Mouse (Mus musculus): ENCODE results near the gene Rap1a. TPM values are rescaled to one million over a fixed set of nuclear protein-coding genes. Genes with fewer than 3 reads are reported as not detected.

The Rap1a gene
- polyA plus RNA-seq (2014; fragmentation: Illumina TruSeq; extraction: RNeasy Lipid Tissue Mini Kit (QIAGEN cat#74804); ENCODE audit: low read depth, low replicate concordance), result 87.1 TPM

DNA sequence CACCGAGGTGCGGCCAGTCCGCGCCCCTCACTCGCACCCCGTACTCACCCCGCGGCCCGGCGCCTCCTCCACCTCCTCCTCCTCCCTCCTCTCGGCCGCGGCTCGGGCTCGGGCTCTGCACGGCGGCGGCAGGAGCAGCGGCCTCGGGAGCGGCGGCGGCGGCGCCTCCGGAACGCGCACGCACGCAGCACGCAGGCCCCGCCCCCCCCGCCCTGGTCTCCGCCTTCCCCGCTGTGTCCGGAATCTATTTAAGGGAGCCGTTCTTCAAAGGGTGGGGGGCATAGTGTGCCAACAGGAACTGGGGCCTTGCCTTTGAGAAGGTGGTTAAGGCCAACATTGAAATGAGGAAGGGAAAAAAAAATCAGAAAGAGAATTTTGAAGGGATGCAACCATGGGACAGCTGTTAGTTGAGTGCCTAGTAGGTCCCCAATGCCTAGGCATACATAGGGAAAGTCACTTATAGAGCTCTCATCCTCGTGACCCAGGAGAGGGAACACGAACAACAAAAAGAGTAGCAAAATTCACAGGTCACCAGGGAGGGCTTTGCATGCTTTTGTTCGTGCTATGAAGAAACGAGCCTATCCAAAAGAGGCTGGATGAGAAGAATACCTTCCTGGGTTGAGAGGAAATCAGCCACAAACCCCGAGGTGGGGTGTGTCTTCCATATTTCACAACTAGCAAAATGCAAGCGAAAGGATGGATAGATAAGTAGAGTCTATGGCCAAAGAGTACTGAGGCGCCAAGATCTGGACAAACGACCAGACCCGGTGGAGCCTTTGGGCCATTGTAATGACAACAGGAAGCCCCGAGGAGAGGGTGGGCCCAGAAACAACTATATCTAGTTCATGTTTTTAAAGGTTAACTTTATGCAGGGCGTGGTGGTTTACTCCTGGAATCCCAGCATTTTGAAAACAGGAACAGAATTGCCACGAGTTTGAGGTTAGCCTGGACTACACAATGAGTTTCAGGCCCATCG lies at the start of gene Rap1a:
Rap1a (minus strand) TSS at position 146 of the 976 bp plus-strand sequence.

DNA sequence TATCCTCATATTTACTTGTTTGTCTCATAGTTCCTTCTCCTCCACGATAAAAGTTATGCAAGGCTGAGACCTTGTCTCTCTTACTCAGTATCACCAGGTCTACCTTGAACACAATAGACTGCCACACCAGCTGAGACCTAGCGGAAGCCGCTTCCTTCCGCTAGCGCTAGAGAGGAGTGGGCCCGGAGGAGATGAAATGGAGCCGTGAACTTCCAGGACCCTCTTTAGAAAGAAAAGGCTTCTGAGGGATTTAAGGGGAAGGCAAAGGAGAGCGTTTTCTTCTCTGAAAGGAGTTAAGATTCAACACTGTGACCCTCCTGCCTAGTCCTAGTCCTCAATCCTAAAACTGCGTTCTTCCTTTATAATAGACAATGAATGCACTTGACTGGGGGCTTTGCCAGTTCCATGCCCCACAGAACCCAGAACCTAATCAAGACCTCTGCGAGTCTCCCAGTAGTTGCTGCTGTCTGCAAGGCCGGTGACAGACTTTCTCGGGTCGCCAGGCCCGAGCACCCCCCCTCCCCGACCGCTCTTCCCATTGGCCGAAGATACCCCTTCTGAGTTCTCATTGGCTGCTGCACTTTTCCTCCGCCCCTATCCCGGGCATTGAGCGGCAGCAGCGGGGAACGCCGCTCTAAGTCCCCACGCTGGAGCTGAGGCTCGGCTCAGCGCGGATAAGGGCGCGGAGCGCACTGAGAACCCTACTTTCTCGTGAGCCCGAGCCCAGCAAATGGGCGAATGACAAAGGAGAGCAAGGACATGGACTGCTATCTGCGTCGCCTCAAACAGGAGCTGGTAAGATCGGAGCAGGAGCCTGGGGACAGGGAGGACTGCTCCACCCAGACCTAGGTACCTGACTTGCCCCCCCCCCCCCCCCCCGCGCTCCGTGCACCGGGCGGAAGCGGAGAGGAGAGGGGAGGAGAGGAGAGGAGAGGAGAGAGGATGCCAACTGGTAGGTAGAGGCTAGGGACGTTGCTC lies 96.8 kb downstream of the Rap1a start, which contains the start of gene Inka2:
Inka2 (plus strand) TSS at position 569 of the 978 bp plus-strand sequence.

GRCm38 (mm10) chr3:105687324-105688060 lies 113.6 kb downstream of the Rap1a start, which contains the start of gene Ddx20:
Gene Ddx20 (minus strand): TSS chr3:105687574.

Other genes starting within 250 kb of the Rap1a start
- gene Ddx20, start 113.8 kb downstream of the Rap1a start, polyA plus RNA-seq (2014; fragmentation: Illumina TruSeq; extraction: RNeasy Lipid Tissue Mini Kit (QIAGEN cat#74804); ENCODE audit: low read depth, low replicate concordance), result 10.7 TPM
- gene Inka2, start 96.7 kb downstream of the Rap1a start, polyA plus RNA-seq (2014; fragmentation: Illumina TruSeq; extraction: RNeasy Lipid Tissue Mini Kit (QIAGEN cat#74804); ENCODE audit: low read depth, low replicate concordance), result 23.0 TPM
- gene Adora3, start 69.5 kb upstream of the Rap1a start, polyA plus RNA-seq (2014; fragmentation: Illumina TruSeq; extraction: RNeasy Lipid Tissue Mini Kit (QIAGEN cat#74804); ENCODE audit: low read depth, low replicate concordance), result 0.50 TPM
- not detected for gene Tmigd3, start 69.6 kb upstream of the Rap1a start, polyA plus RNA-seq (2014; fragmentation: Illumina TruSeq; extraction: RNeasy Lipid Tissue Mini Kit (QIAGEN cat#74804); ENCODE audit: low read depth, low replicate concordance)
- 1.4 TPM for gene I830077J02Rik, start 131.3 kb upstream of the Rap1a start, polyA plus RNA-seq (2014; fragmentation: Illumina TruSeq; extraction: RNeasy Lipid Tissue Mini Kit (QIAGEN cat#74804); ENCODE audit: low read depth, low replicate concordance)
- gene Wdr77, start 158.0 kb upstream of the Rap1a start, polyA plus RNA-seq (2014; fragmentation: Illumina TruSeq; extraction: RNeasy Lipid Tissue Mini Kit (QIAGEN cat#74804); ENCODE audit: low read depth, low replicate concordance), result 37.5 TPM
- gene Atp5f1, start 158.8 kb upstream of the Rap1a start, polyA plus RNA-seq (2014; fragmentation: Illumina TruSeq; extraction: RNeasy Lipid Tissue Mini Kit (QIAGEN cat#74804); ENCODE audit: low read depth, low replicate concordance), result 1,553 TPM
- gene Ovgp1, start 172.4 kb upstream of the Rap1a start, polyA plus RNA-seq (2014; fragmentation: Illumina TruSeq; extraction: RNeasy Lipid Tissue Mini Kit (QIAGEN cat#74804); ENCODE audit: low read depth, low replicate concordance), result 2.3 TPM
- not detected for gene Pifo, start 213.3 kb upstream of the Rap1a start, polyA plus RNA-seq (2014; fragmentation: Illumina TruSeq; extraction: RNeasy Lipid Tissue Mini Kit (QIAGEN cat#74804); ENCODE audit: low read depth, low replicate concordance)
- gene Chil5, start 231.5 kb upstream of the Rap1a start, polyA plus RNA-seq (2014; fragmentation: Illumina TruSeq; extraction: RNeasy Lipid Tissue Mini Kit (QIAGEN cat#74804); ENCODE audit: low read depth, low replicate concordance), result not detected

Measured in heart, adult 10 weeks (tissue).